Mouse (Mus musculus) midbrain, embryonic 11.5 days (tissue): ENCODE measurements around the gene Shld2. TPM values are rescaled to one million over a fixed set of nuclear protein-coding genes. Genes with fewer than 3 reads are reported as not detected.

Source experiments
- ATAC-seq: fragments of 200-750 bp; cut with Nextera tagmentation; 2 replicates; pipeline ENCODE4 v1.8.0; 2017; ENCODE audit warnings: moderate TSS enrichment, moderate library complexity; ENCODE audit not compliant: low FRiP score
- DNase-seq: peaks from one replicate; pipeline ENCODE4 v3.0.0; 2015; ENCODE audit warnings: low spot score; ENCODE audit errors: missing footprints
- H3K27ac ChIP-seq: fragments of 300-500 bp; sonication (generic); 2 replicates; pipeline ENCODE4 v1.5.1; 2014; ENCODE audit warnings: low read depth, low read length
- H3K27me3 ChIP-seq: fragments of 300-500 bp; sonication (generic); 2 replicates; pipeline ENCODE4 v1.6.1; 2014; ENCODE audit warnings: mild to moderate bottlenecking, low read length, moderate library complexity, mixed read lengths; ENCODE audit not compliant: control insufficient read depth, insufficient read depth
- H3K36me3 ChIP-seq: fragments of 300-500 bp; sonication (generic); 2 replicates; pipeline ENCODE4 v1.6.1; 2014; ENCODE audit warnings: mild to moderate bottlenecking, low read length, moderate library complexity, mixed read lengths; ENCODE audit not compliant: control insufficient read depth, insufficient read depth
- H3K4me1 ChIP-seq: fragments of 300-500 bp; sonication (generic); 2 replicates; pipeline ENCODE4 v1.6.1; 2014; ENCODE audit warnings: low read length; ENCODE audit not compliant: control insufficient read depth, insufficient read depth
- H3K4me2 ChIP-seq: fragments of 300-500 bp; sonication (generic); 2 replicates; pipeline ENCODE4 v1.6.1; 2014; ENCODE audit warnings: mild to moderate bottlenecking, moderate library complexity
- H3K4me3 ChIP-seq: fragments of 300-500 bp; sonication (generic); 2 replicates; pipeline ENCODE4 v1.5.1; 2014; ENCODE audit warnings: low read depth, low read length
- H3K9ac ChIP-seq: fragments of 300-500 bp; sonication (generic); 2 replicates; pipeline ENCODE4 v1.6.1; 2014; ENCODE audit warnings: low read length
- H3K9me3 ChIP-seq: fragments of 300-500 bp; sonication (generic); 2 replicates; pipeline ENCODE4 v1.6.1; 2016; ENCODE audit warnings: low read length; ENCODE audit not compliant: control insufficient read depth
- WGBS: fragments of 180-500 bp; shearing (Covaris S2); extraction: QIAGEN DNeasy Blood & Tissue Kit; methylation state at CpG from one replicate; pipeline ENCODE4 v1.1.7; 2014; 5-methylcytosine and 5-hydroxymethylcytosine counted together
- polyA plus RNA-seq: library from polyadenylated mRNA; unstranded; fragments of >200 nt; fragmentation: Nextera tagmentation; extraction: Ambion mirVana; gene quantifications from 2 replicates; pipeline ENCODE4 v1.2.1, GENCODE M21; 2014

The Shld2 gene
- polyA plus RNA-seq, 1 experiment from 2014 or later: 8.0 TPM

- ATAC-seq (no peak), DNase-seq (peak; percentile 75)
- 76% methylated on average over 6 of the region's 6 CpGs for WGBS
- Histone ChIP-seq H3K27me3 (no peaks in the 10 kb centered on the region), H3K9ac (no peak overlapping the region), H3K36me3 (no peaks in the 10 kb centered on the region), H3K4me3 (no peak overlapping the region), H3K4me1 (no peaks in the 10 kb centered on the region), H3K4me2 (no peak overlapping the region), H3K27ac (no peak overlapping the region), H3K9me3 (no peaks in the 10 kb centered on the region)
Measured at GRCm38 (mm10) chr14:34207996-34208395, 102.3 kb downstream of the Shld2 start.

GRCm38 (mm10) chr14:34201231-34202035, 108.9 kb downstream of the Shld2 start, which contains the start of gene Gprin2:
Gene Gprin2 (minus strand): TSS chr14:34201653.
- H3K36me3 ChIP-seq: no peaks in the 10 kb centered on the region
- DNase-seq: peak; percentile 91
- peaks cover 2% of the 10 kb centered on the region; the same call in 1 of the 2 replicates for H3K4me1 ChIP-seq
- H3K9ac ChIP-seq: peak within 1 kb of the TSS; percentile 62
- WGBS: 2% methylated on average over 44 of the region's 52 CpGs
- H3K27ac ChIP-seq: no peak within 1 kb of the TSS
- peak within 1 kb of the TSS; percentile 96 for H3K4me2 ChIP-seq
- no peaks in the 10 kb centered on the region for H3K9me3 ChIP-seq
- H3K27me3 ChIP-seq: 0 out of 2 replicates have a peak, but pooled peaks cover 2% of the 10 kb centered on the region
- peak; percentile 78 for ATAC-seq
- peak within 1 kb of the TSS; percentile 72 for H3K4me3 ChIP-seq

DNA sequence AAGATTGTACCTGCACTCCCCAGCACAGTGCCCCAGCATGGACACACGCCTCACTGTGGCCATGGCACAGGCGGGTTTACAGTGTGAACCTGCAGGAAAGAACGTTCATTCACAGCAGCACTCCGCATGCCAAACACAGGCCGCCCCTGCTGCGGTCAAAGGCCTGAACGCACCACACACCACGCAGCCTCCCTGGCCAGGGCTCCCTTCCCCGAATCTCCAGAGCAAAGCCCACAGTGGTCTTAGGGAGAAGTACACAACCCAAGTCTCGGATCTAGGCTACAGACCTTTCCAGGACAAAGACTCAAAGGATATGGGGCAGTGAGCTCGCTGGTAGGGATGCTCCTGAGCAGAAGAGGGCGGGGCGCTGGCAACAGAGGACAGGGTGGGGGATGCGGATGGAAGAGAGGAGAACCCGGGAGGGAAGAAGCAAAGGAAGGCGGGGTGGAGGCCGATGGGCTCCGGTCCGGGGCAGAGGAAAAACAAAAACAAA, 109.5 kb downstream of the Shld2 start:
- Histone ChIP-seq H3K27me3 (0 out of 2 replicates have a peak, but pooled peaks cover 2% of the 10 kb centered on the region), H3K4me3 (peak overlapping the region; percentile 72), H3K36me3 (no peaks in the 10 kb centered on the region), H3K27ac (no peak overlapping the region), H3K4me2 (peak overlapping the region; percentile 96), H3K9me3 (no peaks in the 10 kb centered on the region), H3K9ac (peak overlapping the region; percentile 62), H3K4me1 (peaks cover 2% of the 10 kb centered on the region; the same call in 1 of the 2 replicates)
- DNase-seq (peak; percentile 90), ATAC-seq (peak; percentile 85)
- WGBS: 1% methylated on average over 19 of the region's 19 CpGs

DNA sequence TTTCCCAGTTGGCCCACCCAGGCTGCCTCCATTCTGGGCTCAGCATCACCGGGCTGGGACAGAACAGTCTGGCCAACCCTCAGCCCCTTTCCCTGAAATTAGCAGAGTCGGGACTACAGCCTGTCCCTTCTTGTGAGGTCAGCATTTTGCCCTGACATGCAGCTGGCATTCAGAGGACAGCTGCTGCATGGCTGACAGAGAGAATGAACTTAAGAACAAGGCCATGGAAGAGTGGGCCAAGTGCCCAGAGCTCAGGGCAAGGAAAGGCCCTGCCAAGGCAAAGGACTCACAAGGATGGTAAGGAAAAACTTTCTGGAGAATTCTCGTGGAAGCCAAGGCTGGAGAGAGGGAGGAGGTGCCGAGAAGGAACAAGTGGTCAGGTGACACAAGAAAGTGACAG, 113.6 kb downstream of the Shld2 start:
- ATAC-seq: no peak
- Histone ChIP-seq H3K27me3 (0 out of 2 replicates have a peak, but pooled peaks cover 2% of the 10 kb centered on the region), H3K9ac (no peak overlapping the region), H3K9me3 (no peaks in the 10 kb centered on the region), H3K4me2 (no peak overlapping the region), H3K27ac (no peak overlapping the region), H3K36me3 (no peaks in the 10 kb centered on the region), H3K4me1 (peaks cover 2% of the 10 kb centered on the region; the same call in 1 of the 2 replicates), H3K4me3 (no peak overlapping the region)
- no peak for DNase-seq
- 61% methylated on average over 4 of the region's 4 CpGs for WGBS

GRCm38 (mm10) chr14:34195466-34195865, 114.8 kb downstream of the Shld2 start:
- no peak for ATAC-seq
- Histone ChIP-seq H3K4me1 (no peaks in the 10 kb centered on the region; the same call in 1 of the 2 replicates), H3K27me3 (0 out of 2 replicates have a peak, but pooled peaks cover under 1% of the 10 kb centered on the region), H3K9me3 (no peaks in the 10 kb centered on the region), H3K4me3 (no peak overlapping the region), H3K9ac (no peak overlapping the region), H3K4me2 (no peak overlapping the region), H3K27ac (no peak overlapping the region), H3K36me3 (no peaks in the 10 kb centered on the region)
- 88% methylated on average over 15 of the region's 15 CpGs for WGBS
- no peak for DNase-seq

DNA sequence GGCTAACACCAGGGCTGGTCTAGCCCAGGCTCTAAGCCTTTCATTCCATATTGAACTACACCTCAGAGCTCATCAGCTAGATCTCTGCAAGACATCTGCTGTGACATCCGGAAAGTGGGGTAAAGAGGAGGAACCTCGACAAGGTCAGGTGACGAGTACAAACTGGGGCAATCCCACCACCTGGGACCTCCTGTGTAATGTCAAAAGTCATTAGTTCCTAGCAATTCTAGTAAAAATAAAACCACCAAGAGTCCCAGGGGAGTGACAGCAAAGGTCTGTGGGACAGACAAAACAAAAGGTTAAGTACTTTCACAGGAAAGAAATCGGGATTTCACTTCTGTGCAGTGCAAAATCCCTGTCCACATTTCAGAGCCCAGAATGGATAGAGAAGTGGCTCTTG, 116.4 kb downstream of the Shld2 start:
- no peaks in the 10 kb centered on the region for H3K36me3 ChIP-seq
- H3K27me3 ChIP-seq: no peaks in the 10 kb centered on the region
- ATAC-seq: no peak
- DNase-seq: no peak
- H3K9ac ChIP-seq: no peak overlapping the region
- H3K4me3 ChIP-seq: no peak overlapping the region
- no peaks in the 10 kb centered on the region for H3K9me3 ChIP-seq
- 82% methylated on average over 4 of the region's 4 CpGs for WGBS
- no peak overlapping the region for H3K4me2 ChIP-seq
- no peaks in the 10 kb centered on the region for H3K4me1 ChIP-seq
- H3K27ac ChIP-seq: no peak overlapping the region

- Histone ChIP-seq H3K36me3 (no peaks in the 10 kb centered on the region), H3K9me3 (no peaks in the 10 kb centered on the region), H3K4me3 (no peak overlapping the region), H3K4me1 (no peaks in the 10 kb centered on the region), H3K27ac (no peak overlapping the region), H3K4me2 (no peak overlapping the region), H3K9ac (no peak overlapping the region), H3K27me3 (no peaks in the 10 kb centered on the region)
- ATAC-seq (no peak), DNase-seq (no peak)
- WGBS: 75% methylated on average over 7 of the region's 7 CpGs
Measured at GRCm38 (mm10) chr14:34190361-34190760, 119.9 kb downstream of the Shld2 start.

DNA sequence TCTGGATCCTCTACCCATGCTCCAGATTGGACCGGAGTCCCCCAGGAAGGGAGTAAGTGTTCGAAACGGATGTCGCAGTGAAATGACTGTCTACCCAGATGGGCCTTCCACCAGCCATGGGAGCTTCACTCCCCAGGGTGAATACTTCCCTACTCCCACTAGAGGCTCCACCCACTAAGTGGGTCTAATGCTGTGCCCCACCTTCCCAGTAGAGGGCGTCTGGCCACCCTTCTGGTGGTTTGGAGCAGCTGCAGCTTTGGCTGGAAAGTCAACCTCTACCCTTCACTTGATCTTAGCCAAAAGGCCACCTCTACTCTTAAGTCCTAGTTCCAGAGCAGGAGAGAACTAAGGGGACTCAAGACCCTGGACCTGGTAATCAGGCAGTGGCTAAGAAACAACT, 121.7 kb downstream of the Shld2 start:
- Histone ChIP-seq H3K4me1 (no peaks in the 10 kb centered on the region), H3K36me3 (no peaks in the 10 kb centered on the region), H3K27me3 (no peaks in the 10 kb centered on the region), H3K4me2 (no peak overlapping the region), H3K9ac (no peak overlapping the region), H3K9me3 (no peaks in the 10 kb centered on the region), H3K4me3 (no peak overlapping the region), H3K27ac (no peak overlapping the region)
- DNase-seq (no peak), ATAC-seq (no peak)
- 65% methylated on average over 5 of the region's 5 CpGs for WGBS
